Mouse (Mus musculus) forebrain, embryonic 11.5 days (tissue): ENCODE data around the gene Pcbp1. TPM values are rescaled to one million over a fixed set of nuclear protein-coding genes. Genes with fewer than 3 reads are reported as not detected.
"Not testable (repeated sequence)": the region's sequence is repeated elsewhere in the genome, so short reads cannot be mapped to it uniquely, and the experiment has no call there.

Experiments
- ATAC-seq: fragments of 200-750 bp; cut with Nextera tagmentation; replicated peaks from 2 replicates; pipeline ENCODE4 v1.8.0; 2017; ENCODE audit warnings: moderate TSS enrichment; ENCODE audit not compliant: low FRiP score
- DNase-seq: peaks from one replicate; pipeline ENCODE4 v3.0.0-alpha.2; 2017; ENCODE audit warnings: low spot score
- H3K27ac ChIP-seq: fragments of 300-500 bp; sonication (generic); 2 replicates; pipeline ENCODE4 v1.5.1; 2014; ENCODE audit warnings: low read depth, low read length
- H3K27me3 ChIP-seq: fragments of 300-500 bp; sonication (generic); 2 replicates; pipeline ENCODE4 v1.6.1; 2014; ENCODE audit warnings: mild to moderate bottlenecking, low read length, mixed read lengths; ENCODE audit not compliant: control insufficient read depth, insufficient read depth
- H3K36me3 ChIP-seq: fragments of 300-500 bp; sonication (generic); 2 replicates; pipeline ENCODE4 v1.6.1; 2014; ENCODE audit warnings: mild to moderate bottlenecking, low read length, moderate library complexity, mixed read lengths; ENCODE audit not compliant: control insufficient read depth, insufficient read depth
- H3K4me1 ChIP-seq: fragments of 300-500 bp; sonication (generic); replicated peaks from 2 replicates; pipeline ENCODE4 v1.6.1; 2014; ENCODE audit warnings: low read length, mixed read lengths; ENCODE audit not compliant: control insufficient read depth, insufficient read depth
- H3K4me2 ChIP-seq: fragments of 300-500 bp; sonication (generic); 2 replicates; pipeline ENCODE4 v1.6.1; 2014; ENCODE audit warnings: low read depth, mild to moderate bottlenecking, low read length, moderate library complexity, mixed read lengths; ENCODE audit not compliant: severe bottlenecking
- H3K4me3 ChIP-seq: fragments of 300-500 bp; sonication (generic); 2 replicates; pipeline ENCODE4 v1.5.1; 2014; ENCODE audit warnings: low read depth, low read length
- H3K9ac ChIP-seq: fragments of 300-500 bp; sonication (generic); 2 replicates; pipeline ENCODE4 v1.6.1; 2014; ENCODE audit warnings: low read length
- H3K9me3 ChIP-seq: fragments of 300-500 bp; sonication (generic); 2 replicates; pipeline ENCODE4 v1.6.1; 2016; ENCODE audit warnings: low read length, mixed read lengths; ENCODE audit not compliant: control insufficient read depth
- WGBS: fragments of 180-500 bp; shearing (Covaris S2); extraction: QIAGEN DNeasy Blood & Tissue Kit; methylation state at CpG from one replicate; pipeline ENCODE4 v1.1.7; 2014; 5-methylcytosine and 5-hydroxymethylcytosine counted together
- polyA plus RNA-seq: library from polyadenylated mRNA; unstranded; fragments of >200 nt; fragmentation: Nextera tagmentation; extraction: Ambion mirVana; gene quantifications from 2 replicates; pipeline ENCODE4 v1.2.1, GENCODE M21; 2014

Gene Pcbp1
- polyA plus RNA-seq, 1 experiment from 2014 or later: 583 TPM

DNA sequence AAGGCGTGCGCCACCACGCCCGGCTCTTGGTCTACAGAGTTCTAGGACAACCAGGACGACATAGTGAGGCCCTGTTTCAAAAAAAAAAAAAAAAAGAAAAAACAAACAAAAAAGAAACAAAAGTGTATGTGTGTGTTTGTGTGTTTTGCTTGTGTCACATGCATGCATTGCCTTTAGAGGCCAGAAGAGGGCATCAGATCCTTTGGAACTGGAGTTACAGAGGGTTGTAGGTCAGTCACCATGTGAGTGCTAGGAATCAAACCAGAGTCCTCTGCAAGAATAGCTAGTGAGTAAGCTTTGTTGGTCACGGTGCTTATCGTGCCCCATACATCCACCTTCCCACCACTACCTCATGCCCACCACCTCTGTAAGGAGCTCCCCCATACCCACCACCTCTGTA lies 31.4 kb downstream of the Pcbp1 start:
- no peaks in the 10 kb centered on the region for H3K9me3 ChIP-seq
- H3K36me3 ChIP-seq: no peaks in the 10 kb centered on the region
- ATAC-seq (no peak), DNase-seq (no peak)
- 93% methylated on average over 7 of the region's 7 CpGs for WGBS
- no peaks in the 10 kb centered on the region for H3K27me3 ChIP-seq
- H3K4me2 ChIP-seq: no peak overlapping the region
- H3K9ac ChIP-seq: no peak overlapping the region
- no peak overlapping the region for H3K4me3 ChIP-seq
- no peak overlapping the region for H3K27ac ChIP-seq
- H3K4me1 ChIP-seq: no peaks in the 10 kb centered on the region

DNA sequence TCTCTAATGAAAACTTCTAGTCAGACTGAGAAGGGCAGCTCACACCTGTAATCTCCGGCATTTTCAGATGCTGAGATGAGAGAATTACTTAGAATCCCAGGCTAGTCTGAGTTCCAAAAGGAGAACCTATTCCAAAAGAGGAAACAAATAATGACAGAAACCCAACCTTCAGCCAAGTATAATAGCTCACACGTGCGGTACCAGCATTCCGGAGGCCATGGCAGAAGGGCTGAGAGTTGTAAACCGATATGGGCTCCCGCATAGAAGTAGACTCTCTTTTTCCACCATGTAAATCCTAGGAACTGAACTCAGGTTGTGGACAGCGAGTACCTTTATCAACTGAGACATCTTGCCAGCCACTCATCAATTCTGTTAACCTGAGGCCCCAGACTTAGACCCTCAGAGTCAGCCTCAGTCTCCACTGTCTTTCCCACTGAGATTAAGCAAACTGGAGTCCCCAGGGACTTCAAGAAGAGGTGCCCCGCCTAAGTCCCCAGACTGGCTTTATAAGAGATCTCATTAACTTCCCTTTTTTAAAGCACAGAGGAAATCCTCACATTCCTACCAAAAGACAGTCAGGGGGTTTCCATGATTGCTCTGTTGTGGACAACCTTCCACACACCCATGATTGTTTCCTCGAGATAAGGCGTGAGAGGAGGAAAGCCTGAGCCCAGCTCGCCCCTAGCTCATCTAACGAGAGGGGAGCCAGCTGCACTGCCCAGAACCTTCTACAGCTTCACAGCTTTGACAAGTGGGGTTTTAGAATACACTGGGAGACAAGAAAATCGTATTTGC lies 32.5 kb downstream of the Pcbp1 start:
- Histone ChIP-seq H3K9ac (no peak overlapping the region), H3K4me1 (no peaks in the 10 kb centered on the region), H3K4me2 (no peak overlapping the region), H3K9me3 (no peaks in the 10 kb centered on the region), H3K27ac (no peak overlapping the region), H3K4me3 (no peak overlapping the region), H3K36me3 (no peaks in the 10 kb centered on the region), H3K27me3 (no peaks in the 10 kb centered on the region)
- 77% methylated on average over 13 of the region's 13 CpGs for WGBS
- no peak for DNase-seq
- no peak for ATAC-seq

DNA sequence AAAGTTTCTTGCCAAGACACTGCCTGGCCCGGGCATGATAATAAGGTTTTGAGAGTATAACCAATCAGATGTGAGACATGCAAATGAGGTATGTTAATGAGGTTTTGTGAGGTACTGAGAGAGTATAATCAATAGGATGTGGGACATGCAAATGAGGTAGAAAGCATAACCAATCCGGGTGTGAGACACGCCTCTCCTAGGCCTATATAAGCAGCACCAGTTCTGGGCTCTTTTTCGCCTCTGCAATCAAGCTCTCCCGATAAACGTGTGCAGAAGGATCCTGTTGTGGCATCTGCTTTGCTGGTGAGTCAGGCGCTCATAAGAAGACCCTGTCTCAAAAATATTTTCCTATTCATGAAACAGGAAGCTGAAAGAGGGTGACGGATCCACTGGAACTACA lies 35.7 kb downstream of the Pcbp1 start:
- not testable (repeated sequence) for DNase-seq, H3K27ac ChIP-seq, H3K4me3 ChIP-seq, H3K9me3 ChIP-seq, H3K4me2 ChIP-seq, H3K9ac ChIP-seq, H3K27me3 ChIP-seq, H3K36me3 ChIP-seq, ATAC-seq
- WGBS: 94% methylated on average over 8 of the region's 8 CpGs
- H3K4me1 ChIP-seq: peaks cover 15% of the 10 kb centered on the region

DNA sequence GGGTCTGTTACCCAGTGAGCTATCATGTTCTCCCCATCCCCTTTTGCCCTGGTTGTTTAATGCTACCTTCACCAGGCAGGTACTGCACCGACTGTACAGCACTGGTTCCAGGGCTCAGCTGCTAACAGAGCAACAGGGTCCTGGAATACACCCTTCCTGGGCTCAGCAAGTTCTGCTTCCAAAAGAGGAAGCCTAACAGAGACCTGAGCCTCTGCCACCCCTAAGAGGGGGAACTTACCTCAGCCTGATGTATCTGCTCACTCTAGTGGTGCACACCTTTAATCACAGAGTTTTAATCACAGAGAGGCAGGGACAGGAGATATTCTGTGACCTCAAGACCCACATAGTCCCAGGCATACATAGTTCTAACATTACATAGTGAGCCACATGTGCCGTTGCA lies 36.2 kb downstream of the Pcbp1 start:
- WGBS: 96% methylated on average over 2 of the region's 2 CpGs
- Histone ChIP-seq H3K4me1 (peaks cover 15% of the 10 kb centered on the region), H3K36me3 (no peaks in the 10 kb centered on the region), H3K9me3 (no peaks in the 10 kb centered on the region), H3K4me3 (no peak overlapping the region), H3K27ac (no peak overlapping the region), H3K9ac (no peak overlapping the region), H3K4me2 (no peak overlapping the region), H3K27me3 (no peaks in the 10 kb centered on the region)
- no peak for DNase-seq
- ATAC-seq: no peak

DNA sequence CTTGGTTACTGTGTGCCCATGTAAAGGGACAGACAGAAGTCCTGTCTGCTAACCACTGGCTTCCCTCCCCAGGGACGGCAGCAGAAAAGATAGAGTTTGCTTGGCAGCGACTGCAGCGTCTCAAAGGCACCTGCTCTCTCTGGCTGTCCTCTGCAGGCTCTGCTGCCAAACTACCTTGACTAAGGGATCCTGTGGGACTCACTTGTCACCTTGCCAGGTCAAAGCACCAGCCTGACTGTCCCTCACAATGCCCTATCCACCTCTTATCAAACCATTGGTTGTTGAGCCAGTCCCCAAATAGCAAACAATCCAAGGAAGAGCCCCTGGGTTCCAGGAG lies 38.0 kb downstream of the Pcbp1 start:
- H3K9ac ChIP-seq: peak overlapping the region; percentile 55

DNA sequence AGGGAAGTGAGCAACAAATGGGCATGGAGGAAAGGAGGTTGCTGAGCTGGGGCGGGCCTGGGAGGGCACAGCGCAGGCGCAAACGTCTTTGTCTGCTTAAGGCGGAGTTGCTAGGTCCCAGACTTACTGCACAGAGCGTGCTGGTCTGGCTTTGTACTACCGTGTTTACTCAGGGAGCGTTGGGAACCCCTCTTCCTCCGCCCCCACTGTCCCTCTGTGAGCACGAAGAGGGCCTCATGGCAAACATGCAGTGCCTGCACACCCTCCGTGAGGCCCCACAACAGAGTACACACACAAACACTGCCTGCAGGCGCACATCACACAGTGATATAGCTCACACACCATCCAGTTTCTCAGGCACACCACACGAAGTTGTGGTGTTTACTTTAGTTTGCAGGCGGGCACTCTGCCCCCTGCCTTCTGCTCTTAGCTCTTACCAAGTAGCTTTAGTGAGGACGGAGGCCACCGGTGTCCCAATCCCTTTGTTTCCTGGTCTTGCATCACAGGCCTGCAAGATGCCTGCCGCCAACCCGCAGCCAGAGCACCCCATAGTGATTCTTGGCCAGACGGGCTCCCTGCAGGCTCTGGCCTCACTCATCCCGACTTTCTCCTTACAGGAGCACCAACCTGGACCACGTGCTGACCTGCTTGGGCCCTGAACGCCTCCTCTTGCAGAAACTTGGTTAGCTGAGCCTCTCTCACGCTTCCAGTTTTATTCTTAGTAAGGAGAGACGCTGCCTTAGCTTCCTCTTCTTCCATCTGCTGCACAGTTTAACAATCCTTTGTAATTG lies 38.6 kb downstream of the Pcbp1 start:
- peak; percentile 88 for DNase-seq
- Histone ChIP-seq H3K4me1 (peaks cover 15% of the 10 kb centered on the region), H3K27me3 (no peaks in the 10 kb centered on the region), H3K27ac (peak overlapping the region; percentile 93), H3K4me3 (no peak overlapping the region), H3K9me3 (no peaks in the 10 kb centered on the region), H3K4me2 (peak overlapping the region; percentile 19; the same call in 1 of the 2 replicates), H3K9ac (peak overlapping the region; percentile 55), H3K36me3 (no peaks in the 10 kb centered on the region)
- ATAC-seq: peak; percentile 96
- WGBS: 5% methylated on average over 24 of the region's 24 CpGs

More for the DNA sequence above, 38.0 kb downstream of the Pcbp1 start:
- H3K36me3 ChIP-seq: no peaks in the 10 kb centered on the region
- no peak overlapping the region for H3K4me2 ChIP-seq
- no peaks in the 10 kb centered on the region for H3K9me3 ChIP-seq
- H3K4me3 ChIP-seq: no peak overlapping the region
- H3K4me1 ChIP-seq: peaks cover 15% of the 10 kb centered on the region
- DNase-seq (peak; percentile 55), ATAC-seq (no peak)
- 46% methylated on average over 3 of the region's 3 CpGs for WGBS
- H3K27me3 ChIP-seq: no peaks in the 10 kb centered on the region
- H3K27ac ChIP-seq: peak overlapping the region; percentile 93

DNA sequence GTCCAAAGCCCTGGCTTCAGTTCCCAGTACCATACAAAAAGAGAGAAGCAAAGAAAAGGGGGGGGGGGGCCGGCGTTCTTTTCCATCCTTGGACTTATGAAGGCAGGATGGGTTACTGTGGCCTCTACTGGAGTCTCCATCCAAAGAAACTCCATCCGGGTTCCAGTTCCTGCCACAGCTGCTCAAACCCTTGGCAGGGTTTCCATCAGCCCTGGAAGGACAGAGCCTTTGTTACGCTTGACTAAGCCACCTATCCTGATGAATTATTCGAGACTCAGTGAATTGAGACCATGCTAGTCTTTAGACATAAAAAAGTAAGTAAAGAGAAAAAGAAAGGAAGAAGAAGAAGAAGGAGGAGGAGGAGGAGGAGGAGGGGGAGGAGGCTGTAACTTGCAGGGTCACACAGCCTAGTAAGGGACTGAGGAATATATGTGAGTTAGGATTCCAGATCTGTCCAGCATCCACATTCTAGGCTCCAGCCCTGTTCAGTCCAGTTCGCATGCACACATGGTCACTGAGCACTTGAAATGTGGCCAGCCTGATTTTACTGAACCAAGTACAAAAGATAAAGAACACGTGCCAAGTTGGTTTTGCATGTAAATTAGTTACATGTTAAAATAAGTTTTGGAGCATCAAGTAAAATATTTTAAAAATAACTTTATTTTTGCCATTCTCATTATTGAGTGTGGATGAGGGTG lies 40.0 kb downstream of the Pcbp1 start:
- Histone ChIP-seq H3K4me1 (peaks cover 15% of the 10 kb centered on the region), H3K9me3 (no peaks in the 10 kb centered on the region), H3K4me3 (no peak overlapping the region), H3K4me2 (no peak overlapping the region), H3K27ac (no peak overlapping the region), H3K27me3 (no peaks in the 10 kb centered on the region), H3K36me3 (no peaks in the 10 kb centered on the region), H3K9ac (no peak overlapping the region)
- 77% methylated on average over 6 of the region's 7 CpGs for WGBS
- DNase-seq: no peak
- no peak for ATAC-seq

DNA sequence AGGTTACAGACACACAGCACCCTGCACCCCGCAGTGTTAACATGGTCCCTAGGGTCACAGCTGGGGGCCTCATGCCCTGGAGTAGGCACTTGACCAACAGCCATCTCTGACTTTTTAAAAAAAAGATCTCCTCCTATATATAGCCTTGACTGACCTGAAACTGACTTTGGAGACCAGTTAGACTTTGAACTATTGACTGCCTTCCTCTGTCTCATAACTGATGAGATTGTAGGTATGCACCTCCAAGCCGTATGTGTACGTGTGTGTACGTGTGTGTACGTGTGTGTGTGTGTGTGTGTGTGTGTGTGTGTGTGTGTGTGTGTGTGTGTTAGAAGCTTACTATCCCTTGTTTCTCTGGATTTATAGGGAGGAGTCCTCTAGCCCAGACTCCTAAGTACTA lies 44.2 kb downstream of the Pcbp1 start:
- H3K9me3 ChIP-seq: no peaks in the 10 kb centered on the region
- H3K36me3 ChIP-seq: no peaks in the 10 kb centered on the region
- 92% methylated on average over 5 of the region's 5 CpGs for WGBS
- H3K4me1 ChIP-seq: peaks cover 2% of the 10 kb centered on the region; the same call in 1 of the 2 replicates
- no peak overlapping the region for H3K27ac ChIP-seq
- H3K9ac ChIP-seq: no peak overlapping the region
- no peak for ATAC-seq
- no peaks in the 10 kb centered on the region for H3K27me3 ChIP-seq
- no peak for DNase-seq
- H3K4me3 ChIP-seq: no peak overlapping the region
- no peak overlapping the region for H3K4me2 ChIP-seq
